Mouse (Mus musculus) neutrophil, adult 83 days (primary cell): ENCODE measurements around the gene 2010111I01Rik. TPM values are rescaled to one million over a fixed set of nuclear protein-coding genes. Genes with fewer than 3 reads are reported as not detected.

ENCODE experiments used
- total RNA-seq, 2 experiments: library from RNA; stranded (reverse); gene quantifications; one replicate each; pipeline ENCODE4 v1.2.4; 2023

The 2010111I01Rik gene
- total RNA-seq, result 10 to 100 TPM; 19.6 to 24.2 TPM

DNA sequence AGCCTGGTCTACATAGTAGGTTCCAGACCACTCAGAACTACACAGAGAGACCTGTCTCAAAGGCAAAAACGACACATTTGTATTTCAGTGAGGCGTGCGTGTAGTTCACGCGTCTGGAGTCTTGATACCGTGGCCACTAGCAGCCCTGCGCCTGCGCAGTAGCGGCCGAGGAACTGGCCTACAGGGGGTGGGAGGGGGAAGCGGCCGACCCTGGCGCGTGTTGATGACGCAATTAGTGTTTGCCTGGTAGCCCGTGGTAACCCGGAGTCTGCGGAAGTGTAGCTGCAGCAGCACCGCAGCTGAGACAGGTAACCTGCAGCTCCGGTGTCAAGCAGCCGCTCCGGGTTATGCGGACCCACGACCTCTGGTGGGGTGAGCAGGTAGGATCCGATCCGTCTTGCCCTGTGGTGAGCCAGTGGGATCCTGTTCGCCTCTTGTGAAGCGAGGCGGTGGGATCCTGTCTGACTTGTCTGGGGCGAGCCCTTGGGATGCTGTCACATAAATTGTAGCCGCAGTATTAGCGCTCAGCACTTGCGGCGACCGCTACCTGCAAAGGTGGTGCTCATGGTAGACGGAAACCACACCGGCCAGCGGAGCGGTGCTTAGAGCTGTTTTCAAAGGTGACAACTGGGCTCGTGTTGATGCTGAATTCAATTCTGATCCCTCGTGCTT, at the start of gene 2010111I01Rik:
2010111I01Rik (plus strand) TSS at position 254 of the 672 bp plus-strand sequence.

Other genes starting within 250 kb of the 2010111I01Rik start
- 1 to 10 TPM; 8.0 to 8.3 TPM for gene Platr25, start 204.2 kb upstream of the 2010111I01Rik start, total RNA-seq
- 1 to 10 TPM; 1.1 to 2.1 TPM for gene Gm5141, start 179.1 kb upstream of the 2010111I01Rik start, total RNA-seq
- not detected for gene Fbp2, start 106.5 kb upstream of the 2010111I01Rik start, total RNA-seq
- gene Fbp1, start 76.6 kb upstream of the 2010111I01Rik start, total RNA-seq, result 1 to 10 TPM; 1.6 to 3.5 TPM